Mouse (Mus musculus): ENCODE measurements around the gene Spaar. TPM values are rescaled to one million over a fixed set of nuclear protein-coding genes. Genes with fewer than 3 reads are reported as not detected.

Gene Spaar
- polyA plus RNA-seq (2011; ENCODE audit: insufficient read depth, insufficient read length, low read depth, missing spikeins): 0.51 TPM in 1 of 2 replicates, not detected in the other

DNA sequence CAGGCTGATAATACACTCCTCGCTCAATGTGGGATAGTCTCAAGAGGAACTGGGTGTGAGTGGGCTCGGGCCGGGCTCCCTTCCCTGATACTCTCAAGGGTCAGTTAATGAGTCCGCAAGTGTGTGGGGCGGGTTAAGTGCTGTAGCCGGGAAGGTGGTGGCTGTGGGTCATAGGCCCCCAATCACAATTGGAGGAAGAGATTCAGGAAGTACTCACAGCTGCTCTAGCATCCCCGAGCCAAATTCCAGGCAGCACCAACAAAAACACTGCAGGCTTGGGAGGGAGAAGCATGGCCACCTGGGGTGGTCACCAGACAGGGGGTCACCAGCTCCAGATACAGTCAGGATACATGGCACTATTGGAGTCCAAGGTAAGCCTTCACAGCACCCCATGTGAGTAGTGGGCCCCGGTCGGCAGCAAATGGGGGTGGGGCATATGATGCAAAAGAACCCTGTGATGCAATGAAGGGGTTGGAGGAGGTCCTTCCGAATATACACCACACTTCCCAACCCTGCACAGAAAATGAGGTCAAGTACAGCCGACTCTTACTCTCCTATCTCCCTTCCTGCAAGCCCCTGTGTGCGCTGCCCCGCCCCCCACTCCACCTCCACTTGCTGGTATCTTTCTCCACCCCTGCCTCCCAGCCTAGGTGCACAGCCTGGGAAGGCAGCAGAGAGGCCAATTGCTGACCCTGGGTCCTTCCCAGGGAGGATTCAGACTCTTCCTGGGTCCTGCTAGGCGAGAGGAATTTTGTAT, at the start of gene Spaar:
Gene Spaar, plus strand, starts transcription at position 241 of the 757 bp plus-strand sequence.
- TF ChIP-seq EP300 (IDR thresholded peaks at IDR 0.05; ENCODE audit: insufficient read depth, low read depth, low read length) (no peak), CTCF (IDR thresholded peaks at IDR 0.05; ENCODE audit: low read depth, low read length) (no peak), POLR2A (IDR thresholded peaks at IDR 0.05; ENCODE audit: insufficient read depth, low read length) (no peak)
- H3K36me3 ChIP-seq (ENCODE audit: control insufficient read depth, insufficient read depth, low read length, poor library complexity, severe bottlenecking): no peaks in the 10 kb centered on the region
- no peak within 1 kb of the TSS for H3K4me3 ChIP-seq (ENCODE audit: low read depth, low read length)
- H3K9ac ChIP-seq (ENCODE audit: low read depth, poor library complexity, severe bottlenecking): no peak within 1 kb of the TSS
- no peak within 1 kb of the TSS for H3K27ac ChIP-seq (ENCODE audit: insufficient read depth, low read length)
- no peaks in the 10 kb centered on the region for H3K4me1 ChIP-seq (ENCODE audit: control insufficient read depth, insufficient read depth, low read length)
- H3K27me3 ChIP-seq (ENCODE audit: control insufficient read depth, insufficient read depth, low read length, poor library complexity, severe bottlenecking): no peaks in the 10 kb centered on the region
- H3K9me3 ChIP-seq (replicated peaks; ENCODE audit: control insufficient read depth, insufficient read depth, low read length, poor library complexity, severe bottlenecking): no peaks in the 10 kb centered on the region

DNA sequence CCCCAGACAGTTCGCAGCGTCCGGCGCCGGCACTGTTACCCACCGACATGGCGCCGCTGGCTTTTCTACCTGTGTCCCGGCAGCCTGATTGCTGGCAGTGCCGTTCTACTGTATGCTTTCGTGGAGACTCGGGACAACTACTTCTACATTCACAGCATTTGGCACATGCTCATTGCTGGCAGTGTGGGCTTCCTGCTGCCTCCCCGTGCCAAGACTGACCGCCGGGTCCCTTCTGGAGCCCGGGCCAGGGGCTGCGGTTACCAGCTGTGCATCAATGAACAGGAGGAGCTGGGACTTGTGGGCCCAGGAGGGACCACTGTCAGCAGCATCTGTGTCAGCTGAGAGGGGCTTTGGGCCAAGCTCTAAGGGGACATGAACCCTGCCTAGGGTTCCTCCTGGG, 39.8 kb upstream of the Spaar start:
- Histone ChIP-seq H3K4me3 (ENCODE audit: low read depth, low read length) (no peak overlapping the region), H3K27me3 (ENCODE audit: control insufficient read depth, insufficient read depth, low read length, poor library complexity, severe bottlenecking) (no peaks in the 10 kb centered on the region), H3K36me3 (ENCODE audit: control insufficient read depth, insufficient read depth, low read length, poor library complexity, severe bottlenecking) (no peaks in the 10 kb centered on the region), H3K9ac (ENCODE audit: low read depth, poor library complexity, severe bottlenecking) (no peak overlapping the region), H3K9me3 (replicated peaks; ENCODE audit: control insufficient read depth, insufficient read depth, low read length, poor library complexity, severe bottlenecking) (no peaks in the 10 kb centered on the region), H3K4me1 (ENCODE audit: control insufficient read depth, insufficient read depth, low read length) (no peaks in the 10 kb centered on the region), H3K27ac (ENCODE audit: insufficient read depth, low read length) (no peak overlapping the region)
- TF ChIP-seq POLR2A (IDR thresholded peaks at IDR 0.05; ENCODE audit: insufficient read depth, low read length) (no peak), CTCF (IDR thresholded peaks at IDR 0.05; ENCODE audit: low read depth, low read length) (no peak), EP300 (IDR thresholded peaks at IDR 0.05; ENCODE audit: insufficient read depth, low read depth, low read length) (no peak)

DNA sequence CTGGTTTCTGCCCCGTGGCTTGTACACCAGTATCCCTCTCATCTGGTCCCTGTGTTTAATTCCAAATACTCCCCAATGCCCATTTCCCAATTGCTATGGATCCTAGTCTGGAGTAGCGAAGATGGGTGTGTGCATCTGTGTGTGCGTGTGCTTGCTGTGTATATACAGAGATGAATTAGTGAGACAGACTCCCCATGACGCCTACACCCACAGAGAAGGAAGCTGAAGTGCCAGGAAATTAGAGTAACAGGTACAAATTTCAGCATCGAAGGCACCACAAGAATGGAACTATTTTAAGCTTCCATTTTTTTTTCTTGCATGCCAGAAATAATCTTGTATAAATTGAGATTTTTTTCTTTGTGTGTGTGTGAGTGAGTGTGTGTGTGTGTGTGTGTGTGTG, 38.8 kb upstream of the Spaar start:
- Histone ChIP-seq H3K9ac (ENCODE audit: low read depth, poor library complexity, severe bottlenecking) (no peak overlapping the region), H3K36me3 (ENCODE audit: control insufficient read depth, insufficient read depth, low read length, poor library complexity, severe bottlenecking) (no peaks in the 10 kb centered on the region), H3K9me3 (replicated peaks; ENCODE audit: control insufficient read depth, insufficient read depth, low read length, poor library complexity, severe bottlenecking) (no peaks in the 10 kb centered on the region), H3K4me1 (ENCODE audit: control insufficient read depth, insufficient read depth, low read length) (no peaks in the 10 kb centered on the region), H3K27me3 (ENCODE audit: control insufficient read depth, insufficient read depth, low read length, poor library complexity, severe bottlenecking) (no peaks in the 10 kb centered on the region), H3K27ac (ENCODE audit: insufficient read depth, low read length) (no peak overlapping the region), H3K4me3 (ENCODE audit: low read depth, low read length) (no peak overlapping the region)
- TF ChIP-seq EP300 (IDR thresholded peaks at IDR 0.05; ENCODE audit: insufficient read depth, low read depth, low read length): no peak
- no peak for TF ChIP-seq POLR2A (IDR thresholded peaks at IDR 0.05; ENCODE audit: insufficient read depth, low read length)
- TF ChIP-seq CTCF (IDR thresholded peaks at IDR 0.05; ENCODE audit: low read depth, low read length): no peak

DNA sequence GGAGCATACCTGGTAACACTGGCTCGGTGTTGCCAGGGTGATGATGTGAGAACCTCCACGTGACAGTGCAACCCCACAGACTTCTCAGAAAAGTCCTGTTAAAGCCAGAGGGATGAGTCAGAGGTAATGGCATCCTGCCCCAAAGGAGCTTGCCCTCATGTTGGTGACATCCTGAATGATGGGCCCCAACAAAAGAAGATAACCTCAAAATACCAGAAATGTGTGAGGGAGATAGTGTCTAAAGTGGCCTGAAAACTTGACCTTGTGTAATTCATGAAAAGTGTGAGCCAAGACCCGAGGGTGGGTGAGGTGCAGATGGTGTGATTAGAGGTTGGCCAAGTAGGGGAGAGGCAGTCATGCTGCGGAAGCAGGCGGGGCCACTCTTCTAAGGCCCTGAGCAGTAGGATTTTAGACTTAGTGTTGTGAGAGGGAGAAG, 36.0 kb upstream of the Spaar start:
- Histone ChIP-seq H3K36me3 (ENCODE audit: control insufficient read depth, insufficient read depth, low read length, poor library complexity, severe bottlenecking) (no peaks in the 10 kb centered on the region), H3K4me1 (ENCODE audit: control insufficient read depth, insufficient read depth, low read length) (no peaks in the 10 kb centered on the region), H3K4me3 (ENCODE audit: low read depth, low read length) (no peak overlapping the region), H3K27me3 (ENCODE audit: control insufficient read depth, insufficient read depth, low read length, poor library complexity, severe bottlenecking) (no peaks in the 10 kb centered on the region), H3K9me3 (replicated peaks; ENCODE audit: control insufficient read depth, insufficient read depth, low read length, poor library complexity, severe bottlenecking) (no peaks in the 10 kb centered on the region), H3K27ac (ENCODE audit: insufficient read depth, low read length) (no peak overlapping the region), H3K9ac (ENCODE audit: low read depth, poor library complexity, severe bottlenecking) (no peak overlapping the region)
- TF ChIP-seq CTCF (IDR thresholded peaks at IDR 0.05; ENCODE audit: low read depth, low read length) (no peak), POLR2A (IDR thresholded peaks at IDR 0.05; ENCODE audit: insufficient read depth, low read length) (no peak), EP300 (IDR thresholded peaks at IDR 0.05; ENCODE audit: insufficient read depth, low read depth, low read length) (no peak)

DNA sequence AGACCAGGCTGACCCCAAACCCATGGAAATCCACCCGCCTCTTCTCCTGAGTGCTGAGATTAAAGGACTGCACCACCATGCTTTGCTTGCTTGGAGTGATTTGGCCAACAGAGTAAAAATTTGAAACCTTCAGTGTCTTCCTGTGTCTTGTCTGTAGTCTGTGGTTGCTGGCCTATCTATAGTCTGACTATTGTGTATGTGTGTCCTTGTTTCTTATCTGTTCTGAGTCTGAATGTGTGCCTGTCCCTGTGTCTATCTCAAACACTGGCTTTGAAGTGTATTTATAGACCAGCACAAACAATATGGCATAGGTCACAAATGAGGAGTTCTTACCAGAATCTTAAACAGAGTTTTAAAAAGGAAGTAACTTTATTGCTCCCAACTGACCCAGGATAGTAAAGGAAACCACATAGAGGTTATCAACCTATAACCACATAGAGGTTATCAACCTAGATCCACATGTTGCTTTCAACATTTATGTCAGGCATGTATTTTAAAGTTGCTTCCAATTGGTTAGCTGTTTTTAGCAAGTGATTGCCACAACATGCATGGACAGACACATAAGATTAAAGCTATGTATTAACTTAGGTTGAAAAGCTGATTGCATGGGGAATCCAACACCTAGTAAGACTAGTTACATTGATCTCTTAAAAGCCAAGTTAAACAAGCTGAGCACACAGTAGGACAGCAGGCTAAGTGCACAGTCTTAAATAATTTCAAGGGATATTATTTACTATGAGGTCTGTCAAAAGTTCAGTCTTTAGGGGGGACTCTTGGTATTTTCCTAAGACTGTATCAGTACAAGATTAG, 35.2 kb upstream of the Spaar start:
- Histone ChIP-seq H3K36me3 (ENCODE audit: control insufficient read depth, insufficient read depth, low read length, poor library complexity, severe bottlenecking) (no peaks in the 10 kb centered on the region), H3K27ac (ENCODE audit: insufficient read depth, low read length) (no peak overlapping the region), H3K4me1 (ENCODE audit: control insufficient read depth, insufficient read depth, low read length) (no peaks in the 10 kb centered on the region), H3K9ac (ENCODE audit: low read depth, poor library complexity, severe bottlenecking) (no peak overlapping the region), H3K27me3 (ENCODE audit: control insufficient read depth, insufficient read depth, low read length, poor library complexity, severe bottlenecking) (no peaks in the 10 kb centered on the region), H3K9me3 (replicated peaks; ENCODE audit: control insufficient read depth, insufficient read depth, low read length, poor library complexity, severe bottlenecking) (no peaks in the 10 kb centered on the region), H3K4me3 (ENCODE audit: low read depth, low read length) (no peak overlapping the region)
- TF ChIP-seq CTCF (IDR thresholded peaks at IDR 0.05; ENCODE audit: low read depth, low read length) (no peak), POLR2A (IDR thresholded peaks at IDR 0.05; ENCODE audit: insufficient read depth, low read length) (no peak), EP300 (IDR thresholded peaks at IDR 0.05; ENCODE audit: insufficient read depth, low read depth, low read length) (no peak)

Measured in ES-Bruce4 (cell line).